Mouse (Mus musculus): ENCODE measurements around the gene Mov10.
A peak's percentile ranks its signal among the peaks of the same experiment; 100 is the strongest.

Mov10 gene

DNA sequence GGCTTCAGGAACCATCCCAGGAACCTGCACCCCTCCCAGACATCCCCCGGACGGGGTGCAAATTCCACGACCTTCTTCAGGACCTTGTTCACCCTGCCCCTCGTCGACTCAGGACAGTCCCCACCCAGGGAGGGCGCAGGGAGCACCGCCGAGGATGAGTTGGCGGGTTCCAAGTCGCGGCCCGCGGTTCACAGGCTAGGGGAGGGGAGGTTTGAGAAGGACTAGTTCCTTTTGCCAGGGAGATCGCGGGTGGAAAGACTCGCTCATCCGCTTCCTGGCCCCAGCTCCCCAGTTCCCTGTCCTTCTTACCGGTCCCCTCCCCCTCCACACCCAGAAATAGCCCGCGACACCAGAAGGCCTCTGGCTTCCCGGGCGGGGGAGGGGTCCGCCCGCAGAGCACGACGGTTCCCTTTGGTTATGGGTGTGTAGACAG lies 36.9 kb downstream of the Mov10 start, which contains the start of gene Fam19a3:
Fam19a3 (minus strand) TSS at position 370 of the 433 bp plus-strand sequence.
- peak; percentile 75 for DNase-seq (ENCODE audit: low read depth)

GRCm38 (mm10) chr3:104780561-104781420 lies 37.6 kb downstream of the Mov10 start, which contains the start of gene Ppm1j:
Ppm1j (plus strand) TSS chr3:104781056.
- peak; percentile 88 for DNase-seq (ENCODE audit: low read depth)

DNA sequence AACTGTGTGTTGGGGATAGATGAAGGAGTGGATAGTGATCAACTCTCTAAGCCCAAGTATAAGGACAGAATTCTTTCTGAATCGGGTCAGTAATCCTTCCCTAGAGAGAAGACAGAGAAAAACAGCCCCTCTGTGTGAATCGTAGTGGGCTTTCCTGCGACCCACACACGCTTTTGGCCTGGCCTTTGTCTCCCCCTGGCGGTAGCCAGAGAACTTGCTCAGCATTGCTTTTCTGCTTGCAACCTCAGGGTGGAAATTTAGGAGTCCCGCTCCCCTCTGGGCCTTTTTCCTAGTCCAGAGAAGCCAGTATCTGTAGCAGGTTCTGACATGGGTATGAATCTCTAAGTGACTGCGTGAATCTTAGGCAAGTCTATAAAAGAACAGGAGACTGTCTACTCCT lies 38.4 kb downstream of the Mov10 start:
- DNase-seq (ENCODE audit: low read depth) = peak; percentile 86

GRCm38 (mm10) chr3:104777342-104777741 lies 41.0 kb downstream of the Mov10 start:
- DNase-seq (ENCODE audit: low read depth) = peak; percentile 73

- DNase-seq (ENCODE audit: low read depth) = no peak
Observed at GRCm38 (mm10) chr3:104773301-104773700, 45.1 kb downstream of the Mov10 start.

DNA sequence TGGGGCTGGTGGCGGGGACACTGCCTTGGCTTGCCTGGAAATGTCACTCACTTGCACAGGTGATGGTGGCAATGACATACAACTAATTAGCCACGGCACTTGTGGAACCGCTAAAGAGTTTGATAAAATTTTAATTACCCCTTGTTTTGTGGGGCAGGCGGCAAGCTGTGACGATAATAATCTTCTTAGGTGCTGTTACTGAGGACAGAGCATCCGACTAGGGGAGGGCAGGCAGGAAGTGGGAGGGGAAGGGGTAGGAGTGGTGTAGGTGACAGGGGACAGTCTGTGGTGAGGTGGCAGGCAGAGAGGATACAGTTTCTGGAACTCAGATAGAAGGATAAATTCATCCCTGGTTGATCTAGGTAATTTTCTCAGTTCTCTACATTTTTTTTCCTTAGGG lies 46.9 kb downstream of the Mov10 start:
- peak; percentile 85 for DNase-seq (ENCODE audit: low read depth)

DNA sequence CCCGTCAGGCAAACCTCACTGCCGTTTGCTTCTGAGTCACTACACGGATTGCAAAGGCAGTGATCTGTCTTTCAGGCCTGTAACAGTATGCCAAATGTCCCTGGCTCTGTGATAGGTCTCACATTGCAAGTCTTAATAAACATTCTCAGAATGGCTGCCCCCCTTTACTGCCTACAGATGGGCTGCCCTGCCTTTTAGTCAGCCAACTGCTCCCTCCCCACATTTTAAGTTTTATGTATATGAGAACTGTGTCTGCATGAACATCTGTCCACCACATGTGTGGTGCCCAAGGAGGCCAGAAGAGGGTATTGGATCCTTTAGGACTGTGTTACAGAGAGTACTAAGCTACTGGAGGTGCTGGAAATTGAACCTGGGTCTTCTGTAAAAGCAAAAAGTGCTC lies 47.4 kb downstream of the Mov10 start:
- DNase-seq (ENCODE audit: low read depth) = no peak

DNA sequence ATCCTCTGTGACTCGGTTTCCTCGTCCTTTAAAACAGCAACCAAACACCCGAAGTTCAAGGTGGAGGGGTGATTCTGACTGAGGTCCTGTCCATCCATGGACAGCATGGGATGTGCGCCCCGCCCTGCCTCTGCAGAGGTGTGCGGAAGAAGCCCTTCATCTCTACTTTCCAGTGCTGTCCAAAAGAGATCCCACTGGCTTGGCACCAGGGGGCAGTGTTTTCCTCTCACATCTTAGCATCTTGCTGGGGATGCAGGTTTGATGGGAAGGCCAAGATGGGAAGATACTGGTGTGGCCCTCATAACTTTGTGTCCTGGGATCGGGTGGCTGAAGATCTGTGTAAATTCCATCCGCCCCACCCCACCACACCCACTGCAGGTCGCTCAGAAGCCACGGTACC lies 48.3 kb downstream of the Mov10 start:
- DNase-seq (ENCODE audit: low read depth) = peak; percentile 71

- DNase-seq (ENCODE audit: low read depth) = no peak
Observed at GRCm38 (mm10) chr3:104769135-104769534, 49.2 kb downstream of the Mov10 start.

- DNase-seq (ENCODE audit: low read depth) = no peak
Observed at GRCm38 (mm10) chr3:104767716-104768115, 50.6 kb downstream of the Mov10 start.

GRCm38 (mm10) chr3:104767141-104767540 lies 51.2 kb downstream of the Mov10 start:
- no peak for DNase-seq (ENCODE audit: low read depth)

GRCm38 (mm10) chr3:104765021-104765420 lies 53.3 kb downstream of the Mov10 start:
- peak; percentile 84 for DNase-seq (ENCODE audit: low read depth)

DNA sequence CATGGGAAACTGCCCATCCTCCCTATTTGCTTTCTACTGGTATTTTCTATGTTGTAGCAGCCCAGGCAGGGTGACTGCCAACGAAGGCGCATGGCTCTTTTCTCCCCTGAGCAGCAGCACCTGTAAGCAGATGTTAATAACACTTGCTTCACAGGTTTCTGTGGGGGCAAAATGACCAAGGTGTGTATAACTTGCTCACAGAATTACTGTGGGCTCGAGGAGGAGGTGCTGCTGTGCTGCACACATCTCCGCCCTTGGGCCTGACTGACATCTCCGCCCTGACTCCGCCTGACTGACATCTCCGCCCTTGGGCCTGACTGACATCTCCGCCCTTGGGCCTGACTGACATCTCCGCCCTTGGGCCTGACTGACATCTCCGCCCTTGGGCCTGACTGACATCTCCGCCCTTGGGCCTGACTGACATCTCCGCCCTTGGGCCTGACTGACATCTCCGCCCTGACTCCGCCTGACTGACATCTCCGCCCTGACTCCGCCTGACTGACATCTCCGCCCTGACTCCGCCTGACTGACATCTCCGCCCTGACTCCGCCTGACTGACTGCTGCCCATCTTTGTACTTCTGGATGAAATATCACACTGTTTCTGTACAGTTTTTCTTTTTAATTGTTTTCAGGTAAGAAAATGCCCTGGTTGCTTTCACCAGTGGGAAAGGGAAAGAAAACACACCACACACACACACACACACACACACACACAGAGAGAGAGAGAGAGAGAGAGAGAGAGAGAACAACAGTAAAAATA lies 56.1 kb downstream of the Mov10 start:
- peak; percentile 61 for DNase-seq (ENCODE audit: low read depth)

DNA sequence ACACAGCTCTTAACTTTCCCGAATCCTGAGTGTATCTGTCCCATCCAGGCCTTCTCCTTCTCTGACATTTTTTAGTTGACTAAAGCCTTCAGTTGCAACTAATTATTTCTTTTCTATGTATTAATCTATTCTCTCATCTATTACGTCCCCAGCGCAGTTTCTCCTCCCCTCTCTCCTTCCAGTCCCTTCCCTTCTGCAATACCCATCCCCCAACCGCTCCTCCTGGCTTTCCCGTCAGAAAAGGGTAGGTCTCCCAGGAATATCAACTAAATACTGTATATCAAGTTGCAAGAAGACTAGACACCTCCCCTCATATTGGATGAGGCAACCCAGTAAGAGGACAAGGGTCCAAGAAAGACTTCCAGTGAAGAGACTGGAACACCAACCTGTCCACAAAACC lies 59.5 kb downstream of the Mov10 start:
- DNase-seq (ENCODE audit: low read depth) = no peak

DNA sequence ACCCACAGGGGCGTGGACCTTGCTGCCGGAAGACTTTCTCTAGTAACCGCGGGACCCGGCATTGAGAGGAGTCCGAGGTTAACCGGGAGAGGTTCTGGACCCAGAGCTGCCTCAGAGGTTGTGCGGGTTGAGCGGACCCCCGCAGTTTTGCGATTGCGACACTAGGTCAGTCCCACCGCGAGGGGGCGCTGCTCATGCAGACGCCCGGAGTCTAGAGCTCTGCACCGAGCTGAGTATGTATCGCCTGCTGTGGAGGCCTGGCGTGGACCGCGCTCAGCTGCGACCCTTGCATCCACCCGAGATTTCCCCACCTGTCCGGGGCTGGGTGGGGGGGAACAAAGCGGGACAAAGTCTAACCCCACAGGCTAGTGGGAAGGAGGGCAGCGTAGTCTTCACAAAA lies 60.0 kb downstream of the Mov10 start:
- DNase-seq (ENCODE audit: low read depth) = peak; percentile 85

DNA sequence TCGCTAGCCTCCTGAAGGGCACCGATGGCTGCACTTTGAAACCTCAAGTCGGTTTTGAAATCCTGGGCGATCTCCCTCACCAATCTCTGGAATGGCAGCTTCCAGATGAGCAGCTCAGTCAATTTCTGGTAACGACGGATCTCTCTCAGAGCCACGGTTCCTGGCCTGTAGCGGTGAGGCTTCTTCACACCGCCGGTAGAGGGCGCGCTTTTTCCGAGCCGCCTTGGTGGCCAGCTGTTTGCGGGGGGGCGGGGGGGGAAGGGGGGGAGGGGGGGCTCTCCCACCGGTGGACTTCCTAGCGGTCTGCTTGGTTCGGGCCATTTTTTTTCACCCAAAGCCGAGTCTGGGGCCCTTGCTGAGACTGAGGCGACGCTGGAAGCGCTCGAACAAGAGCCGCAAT lies 65.5 kb downstream of the Mov10 start:
- peak; percentile 73 for DNase-seq (ENCODE audit: low read depth)

All from induced T-regulatory cell, adult 2 months (primary cell).